Mouse (Mus musculus) adrenal gland, postnatal 10 days (tissue): ENCODE results near the gene Yif1b. TPM values are rescaled to one million over a fixed set of nuclear protein-coding genes. Genes with fewer than 3 reads are reported as not detected.
A peak's percentile ranks its signal among the peaks of the same experiment; 100 is the strongest.

Experiments
- DNase-seq: peaks from one replicate; pipeline ENCODE4 v3.0.0; 2021; ENCODE audit warnings: mixed read lengths
- total RNA-seq, 2 experiments: library from RNA; stranded (reverse); gene quantifications; 2 replicates each; pipeline ENCODE4 v1.2.3; 2021

Yif1b gene
- total RNA-seq, 2 experiments from 2014 or later = 77.2 to 81.7 TPM

DNA sequence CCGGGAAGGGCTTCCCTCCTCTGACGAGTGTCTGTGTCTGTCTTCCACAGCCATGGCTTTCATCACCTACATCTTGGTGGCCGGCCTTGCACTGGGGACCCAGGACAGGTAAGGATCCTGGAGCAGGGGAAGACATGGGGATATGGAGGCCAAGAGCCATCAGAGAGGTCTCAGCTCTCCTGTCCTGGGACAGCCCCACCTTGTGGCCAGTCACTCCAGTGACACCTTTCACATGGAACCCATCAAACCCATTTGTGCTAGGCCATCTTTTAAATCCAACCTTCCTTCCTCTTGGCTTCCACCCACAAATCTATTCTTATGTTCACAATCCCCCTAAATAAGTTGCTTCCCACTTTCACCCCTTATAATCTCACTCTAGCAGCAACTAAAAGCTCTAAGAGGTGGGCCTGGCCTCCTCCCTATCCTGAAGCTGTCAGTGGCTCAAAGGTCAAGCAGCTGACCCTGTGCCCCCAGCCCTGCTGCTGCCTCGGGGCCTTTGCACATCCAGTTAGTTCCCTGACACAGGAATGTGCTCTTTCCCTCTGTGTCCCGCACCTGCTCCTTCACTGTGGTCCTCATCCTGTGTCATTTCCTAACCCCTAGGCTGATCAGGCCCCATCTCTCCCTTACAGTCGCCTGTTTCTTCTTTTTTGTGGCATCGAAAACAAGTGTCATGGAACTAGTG is 6.7 kb downstream of the Yif1b start:
- peak; percentile 55 for DNase-seq

GRCm38 (mm10) chr7:29246015-29246414 is 7.9 kb downstream of the Yif1b start:
- DNase-seq = no peak

GRCm38 (mm10) chr7:29246619-29247313 is 8.6 kb downstream of the Yif1b start:
- no peak for DNase-seq

GRCm38 (mm10) chr7:29247314-29247700 is 9.2 kb downstream of the Yif1b start:
- DNase-seq = peak; percentile 91

- peak; percentile 29 for DNase-seq
Measured at GRCm38 (mm10) chr7:29247706-29248105, 9.6 kb downstream of the Yif1b start.

DNA sequence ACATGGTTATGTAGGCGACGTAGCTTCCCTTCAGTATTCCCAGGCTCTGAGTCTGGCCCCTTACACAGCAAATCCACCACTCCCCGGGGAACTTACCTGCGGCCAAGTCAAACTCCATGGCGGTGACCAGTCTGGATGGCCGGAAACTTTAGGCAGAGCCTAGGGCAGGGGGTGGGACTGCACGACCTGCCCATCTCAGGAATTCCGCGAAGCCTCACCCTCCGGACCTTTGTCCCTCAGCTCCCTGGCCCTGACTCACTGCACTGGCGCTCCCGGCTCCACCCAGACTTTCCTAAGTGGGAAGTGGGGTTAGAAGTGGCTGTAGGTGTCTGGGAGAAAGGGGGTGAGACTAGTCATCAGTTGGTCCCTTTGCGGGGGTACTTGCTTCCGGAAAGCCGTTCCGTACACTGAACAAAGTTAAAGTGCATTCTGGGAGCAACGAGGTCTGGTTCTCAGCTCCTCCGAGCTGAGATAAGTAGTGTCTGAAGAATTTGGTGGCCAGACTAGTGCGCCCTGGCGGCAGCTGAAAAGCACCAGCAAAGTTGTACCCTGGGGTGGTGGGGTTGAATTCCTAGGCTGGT is 10.2 kb downstream of the Yif1b start, which contains the start of gene 2200002D01Rik:
TSS of gene 2200002D01Rik (minus strand) at position 206 of the 581 bp plus-strand sequence.
- DNase-seq = peak; percentile 48

GRCm38 (mm10) chr7:29251166-29251565 is 13.0 kb downstream of the Yif1b start:
- no peak for DNase-seq

- DNase-seq = no peak
Measured at GRCm38 (mm10) chr7:29253842-29254241, 15.7 kb downstream of the Yif1b start.

- DNase-seq = no peak
Measured at GRCm38 (mm10) chr7:29255875-29256274, 17.7 kb downstream of the Yif1b start.

GRCm38 (mm10) chr7:29257368-29257767 is 19.2 kb downstream of the Yif1b start:
- DNase-seq = peak; percentile 61

GRCm38 (mm10) chr7:29259781-29260730 is 21.9 kb downstream of the Yif1b start:
- DNase-seq = no peak

GRCm38 (mm10) chr7:29262151-29262550 is 24.0 kb downstream of the Yif1b start:
- no peak for DNase-seq

GRCm38 (mm10) chr7:29263831-29264230 is 25.7 kb downstream of the Yif1b start:
- DNase-seq = no peak

DNA sequence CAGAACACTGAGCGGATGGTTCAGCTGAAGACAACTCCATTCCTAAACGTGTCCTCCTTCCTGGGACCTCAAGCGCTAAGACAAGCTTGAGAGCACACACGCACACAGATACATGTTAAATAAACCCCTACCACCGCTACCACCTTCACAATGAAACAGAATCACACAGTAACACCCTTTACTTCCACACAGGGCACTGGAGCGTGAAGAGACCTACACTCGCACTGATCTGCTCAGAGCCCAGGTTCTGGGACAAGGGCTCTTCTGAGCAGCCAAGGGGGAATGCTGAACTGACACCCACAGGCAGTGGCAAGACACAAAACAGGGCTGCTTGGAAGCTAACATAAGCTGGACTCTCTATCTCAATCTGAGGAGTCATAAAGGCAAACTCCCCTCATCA is 27.5 kb downstream of the Yif1b start:
- DNase-seq = no peak

- DNase-seq = no peak
Measured at GRCm38 (mm10) chr7:29266931-29267330, 28.8 kb downstream of the Yif1b start.

GRCm38 (mm10) chr7:29270445-29270844 is 32.3 kb downstream of the Yif1b start:
- DNase-seq = no peak

GRCm38 (mm10) chr7:29271687-29272465 is 33.7 kb downstream of the Yif1b start:
- DNase-seq = no peak

DNA sequence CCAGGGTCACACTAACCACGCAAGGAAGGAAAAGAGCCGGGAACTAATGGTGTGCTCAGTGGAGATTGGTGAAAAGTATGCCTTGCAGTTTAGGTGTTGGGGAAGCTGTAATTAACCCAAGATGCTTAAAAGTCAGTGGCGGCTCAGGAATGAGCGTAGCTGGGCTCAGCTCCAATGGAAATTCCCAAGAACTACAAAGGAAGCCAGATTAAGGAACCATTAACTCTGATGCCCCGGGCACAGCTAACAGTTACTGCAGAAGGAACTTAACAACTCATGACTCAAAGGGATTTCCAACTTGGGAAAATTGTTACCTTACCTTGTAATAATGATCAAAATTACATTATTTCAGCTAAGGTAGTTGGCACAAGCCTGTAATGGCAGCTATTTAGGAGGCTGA is 38.6 kb downstream of the Yif1b start:
- DNase-seq = no peak

- DNase-seq = no peak
Measured at GRCm38 (mm10) chr7:29277510-29277909, 39.4 kb downstream of the Yif1b start.

DNA sequence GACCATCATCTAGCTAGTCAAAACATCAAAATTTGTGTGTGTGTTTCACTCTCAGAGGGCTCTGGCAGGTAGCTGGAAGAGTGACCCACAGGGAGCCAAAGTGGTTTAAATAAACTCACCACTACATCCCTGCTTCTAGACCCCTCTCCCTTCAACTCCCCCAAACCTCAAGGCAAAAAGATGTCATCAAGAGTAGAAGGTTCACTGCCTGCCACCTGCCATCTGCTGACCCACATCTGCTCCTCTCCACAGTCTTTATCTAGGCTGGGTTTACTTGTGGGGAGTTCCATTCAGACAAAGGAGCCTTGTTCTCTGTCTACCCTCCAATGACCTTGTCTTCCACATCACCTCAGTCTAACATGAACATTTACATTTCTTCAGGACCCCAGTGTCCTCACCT is 41.1 kb downstream of the Yif1b start:
- no peak for DNase-seq

- no peak for DNase-seq
Measured at GRCm38 (mm10) chr7:29279924-29280323, 41.8 kb downstream of the Yif1b start.
